Mouse (Mus musculus) induced T-regulatory cell, adult 2 months (primary cell): ENCODE results near the gene Naa11.

ENCODE experiments used
- DNase-seq: peaks from one replicate; pipeline ENCODE4 v3.0.0-alpha.2; 2012; ENCODE audit warnings: low read depth

Gene Naa11

DNA sequence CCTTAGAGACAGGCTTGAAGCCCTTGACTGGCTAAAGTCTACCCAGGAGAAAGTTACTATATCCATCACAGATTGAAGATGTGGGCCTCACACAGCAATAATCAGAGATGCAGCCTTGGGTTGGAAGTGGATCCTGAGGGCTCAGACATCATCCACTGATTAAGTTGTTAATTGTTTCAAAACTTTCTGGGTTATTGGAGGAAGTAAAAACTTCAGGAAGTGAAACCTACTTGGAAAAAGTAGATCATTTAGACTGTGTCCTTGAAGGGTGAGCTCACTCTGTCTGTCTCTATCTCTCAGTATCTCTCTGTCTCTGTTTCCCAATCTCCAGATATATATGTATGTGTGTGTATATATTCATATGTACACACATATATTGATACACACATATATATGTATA lies 47.0 kb downstream of the Naa11 start:
- no peak for DNase-seq

DNA sequence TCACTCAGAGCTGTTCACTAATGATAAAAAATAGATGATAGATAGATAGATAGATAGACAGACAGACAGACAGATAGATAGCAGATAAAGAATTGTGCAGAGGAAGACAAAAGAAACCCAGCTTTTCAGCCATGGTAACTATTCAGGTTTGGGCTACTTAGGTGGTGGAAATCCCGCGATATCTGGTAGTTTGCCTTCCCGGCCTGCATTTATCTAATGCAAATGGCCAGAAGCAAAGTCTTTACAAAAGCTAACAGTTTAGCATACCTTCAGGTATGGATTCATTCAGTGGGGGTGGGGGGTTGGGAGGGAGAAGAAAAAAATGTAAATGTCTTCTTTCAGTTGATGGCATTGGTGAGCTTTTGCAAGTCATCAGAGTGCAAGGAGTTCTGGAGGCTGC lies 48.0 kb downstream of the Naa11 start:
- DNase-seq = no peak

DNA sequence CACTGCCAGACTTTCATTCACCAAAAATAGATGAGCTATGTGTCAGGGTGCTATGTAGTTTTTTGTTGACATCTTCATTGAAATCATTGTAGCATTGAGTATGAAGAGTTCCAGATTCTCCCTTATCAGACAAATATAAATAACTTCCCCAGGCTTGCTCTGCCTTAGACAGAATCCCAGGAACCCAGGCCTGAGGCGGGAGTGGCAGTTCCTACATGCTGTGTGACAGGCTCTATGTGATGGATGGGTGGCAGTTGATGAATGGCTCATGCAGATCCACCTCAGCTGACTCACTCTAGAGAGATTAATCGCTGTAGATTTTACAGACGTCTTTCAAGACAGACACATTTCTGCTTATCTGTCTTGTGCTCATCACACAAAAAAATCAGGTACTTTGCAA lies 57.4 kb downstream of the Naa11 start:
- DNase-seq = no peak
